Mouse (Mus musculus) monocyte, adult 5-6 weeks (primary cell): ENCODE measurements at regions not wholly inside any gene's neighbourhood (a gene's known extent, or its start where the extent isn't known, plus 50 kb on each side); places are given as distances from the start of the nearest gene placed in this dataset.

Source experiments
- ATAC-seq: fragments of 153-309, 156-312 bp; replicated peaks from 2 replicates; pipeline ENCODE4 v1.8.0; 2017; ENCODE audit warnings: mild to moderate bottlenecking; ENCODE audit not compliant: low TSS enrichment, insufficient number of reproducible peaks, severe bottlenecking, poor library complexity, low FRiP score

- no peak for ATAC-seq
These were observed 185.7 kb upstream of the Meis1 start for GRCm38 (mm10) chr11:19204521-19204920.

GRCm38 (mm10) chr11:19205174-19205573 is 186.4 kb upstream of the Meis1 start:
- no peak for ATAC-seq

DNA sequence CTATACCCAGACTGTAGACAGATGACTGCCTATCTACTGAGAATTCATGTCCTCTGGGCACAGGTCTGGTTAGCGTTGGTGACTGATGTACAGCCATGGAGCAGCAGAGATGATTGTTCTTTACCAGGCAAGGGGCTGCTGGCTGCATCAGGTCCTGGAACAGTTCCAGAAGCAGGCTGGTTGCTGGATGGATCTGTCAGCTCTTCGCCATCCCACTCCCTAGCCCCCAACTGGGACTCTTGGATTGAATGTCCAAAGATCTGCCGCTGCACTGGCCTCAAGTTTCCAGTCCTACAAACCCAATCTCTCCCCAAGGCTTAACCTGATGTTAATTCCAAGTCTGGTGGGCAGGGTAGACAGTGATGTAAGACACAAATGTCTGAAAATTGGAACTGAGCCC is 200.7 kb upstream of the Meis1 start:
- ATAC-seq: no peak

GRCm38 (mm10) chr11:19221442-19221841 is 202.7 kb upstream of the Meis1 start:
- no peak for ATAC-seq

DNA sequence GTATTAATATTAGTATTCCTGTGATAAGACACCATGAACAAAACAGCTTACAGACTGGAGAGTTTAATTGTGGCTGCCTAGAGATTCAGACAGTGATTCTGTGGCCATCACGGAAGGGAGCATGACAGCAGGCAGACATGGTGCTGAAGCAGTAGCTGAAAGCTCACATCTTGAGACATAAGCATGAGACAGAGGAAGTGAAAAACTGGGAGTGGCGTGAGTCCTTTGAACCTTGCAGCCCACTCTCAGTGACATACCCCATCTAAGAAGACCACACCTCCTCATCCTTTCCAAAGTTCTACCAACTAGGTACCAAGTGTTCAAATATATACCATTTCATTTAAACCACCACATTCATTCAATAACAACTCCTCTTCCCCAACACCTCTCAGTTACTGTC is 208.0 kb upstream of the Meis1 start:
- ATAC-seq: no peak

GRCm38 (mm10) chr11:19227716-19228115 is 208.9 kb upstream of the Meis1 start:
- no peak for ATAC-seq

- no peak for ATAC-seq
These were observed 227.8 kb upstream of the Meis1 start for GRCm38 (mm10) chr11:19246390-19247114.

- ATAC-seq: no peak
These were observed 234.8 kb upstream of the Meis1 start for GRCm38 (mm10) chr11:19253605-19254004.

DNA sequence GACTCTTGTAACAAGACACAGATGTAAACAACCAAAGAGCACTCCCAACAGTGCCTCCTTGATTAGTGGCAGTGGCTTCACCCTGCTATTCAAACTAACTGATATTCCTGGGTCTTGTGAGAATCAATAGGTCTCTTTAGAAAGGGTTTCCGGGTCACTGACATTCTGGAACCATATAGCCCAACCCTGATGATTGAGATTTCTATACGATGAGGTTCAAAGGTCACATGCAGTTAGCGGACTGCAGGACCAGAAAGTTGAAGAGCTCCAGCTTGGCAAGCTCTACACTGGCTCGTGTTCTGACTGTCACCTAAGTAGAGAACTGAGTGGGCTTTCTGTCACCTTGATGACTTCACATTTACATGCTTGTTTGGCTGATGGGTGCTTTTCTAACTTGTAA is 235.4 kb upstream of the Meis1 start:
- no peak for ATAC-seq

GRCm38 (mm10) chr11:19257549-19257948 is 238.8 kb upstream of the Meis1 start:
- no peak for ATAC-seq

DNA sequence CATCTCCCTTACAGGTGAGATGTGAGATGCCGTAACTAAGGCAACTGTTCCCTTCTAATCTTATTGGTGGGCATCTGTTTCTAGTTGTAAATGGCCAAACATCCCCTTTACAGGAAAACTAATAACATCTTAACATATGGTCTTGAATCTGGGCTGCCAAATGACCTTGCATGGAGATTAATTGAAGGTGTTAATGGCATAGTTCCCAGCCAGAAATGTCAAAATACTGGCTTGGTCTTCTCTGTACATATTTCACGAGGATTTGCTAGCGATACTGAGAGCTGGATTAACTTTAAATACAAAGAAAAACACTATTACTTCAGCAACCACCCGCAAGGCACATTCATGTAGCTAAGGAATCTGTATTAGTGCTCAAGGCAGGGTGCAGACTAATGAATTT is 244.0 kb upstream of the Meis1 start:
- no peak for ATAC-seq

- ATAC-seq: no peak
These were observed 246.2 kb upstream of the Meis1 start for GRCm38 (mm10) chr11:19264798-19265671.

GRCm38 (mm10) chr11:19265672-19265972 is 246.8 kb upstream of the Meis1 start:
- no peak for ATAC-seq

GRCm38 (mm10) chr11:19290971-19291370 is 272.2 kb upstream of the Meis1 start:
- ATAC-seq: no peak

GRCm38 (mm10) chr11:19299411-19299810 is 280.6 kb upstream of the Meis1 start:
- no peak for ATAC-seq

GRCm38 (mm10) chr11:19306687-19307086 is 287.9 kb upstream of the Meis1 start:
- ATAC-seq: no peak

- ATAC-seq: no peak
These were observed 312.0 kb upstream of the Meis1 start for GRCm38 (mm10) chr11:19330685-19331239.

DNA sequence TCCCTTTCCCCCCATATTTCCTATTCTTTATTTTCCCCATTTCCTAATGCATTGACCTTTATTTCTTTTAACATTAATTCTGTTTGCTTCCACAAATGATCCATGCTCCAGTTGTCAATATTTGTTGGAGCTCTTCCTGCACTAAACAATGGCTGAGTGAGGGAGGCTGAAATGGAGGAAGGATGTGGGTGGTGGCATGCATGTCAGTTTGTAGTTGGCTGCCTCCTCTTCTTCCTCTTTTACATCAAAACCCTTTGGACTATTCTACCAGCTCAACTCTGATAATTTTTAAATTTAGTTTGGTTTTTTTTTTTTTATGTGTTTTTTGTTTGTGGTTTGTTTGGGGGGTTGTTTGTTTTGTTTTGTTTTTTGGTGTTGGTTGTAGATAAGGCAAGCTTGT is 313.5 kb upstream of the Meis1 start:
- no peak for ATAC-seq

DNA sequence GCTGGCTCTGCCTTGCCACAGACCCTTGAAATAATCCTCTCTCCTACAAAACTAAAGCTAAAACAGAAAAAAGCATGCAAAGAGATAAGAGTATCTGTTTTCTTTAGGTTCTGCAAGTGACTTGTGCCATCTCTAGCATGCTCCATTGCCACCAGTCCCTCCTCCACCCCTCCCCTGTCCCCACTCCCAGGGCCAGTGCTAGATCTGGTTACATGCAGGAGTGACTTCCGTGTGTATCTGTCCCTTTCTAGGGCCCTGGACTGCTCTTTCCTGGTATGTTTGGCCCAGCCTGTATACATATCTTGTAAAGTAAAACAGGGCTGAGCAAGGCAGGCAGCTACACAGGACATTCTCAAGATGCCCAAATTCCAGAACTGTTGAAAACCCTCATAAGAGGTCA is 313.9 kb upstream of the Meis1 start:
- ATAC-seq: no peak

GRCm38 (mm10) chr11:19333908-19334487 is 315.2 kb upstream of the Meis1 start:
- ATAC-seq: no peak
